Mouse (Mus musculus) adrenal gland, postnatal 25 days (tissue): ENCODE data around the gene Bicd2. TPM values are rescaled to one million over a fixed set of nuclear protein-coding genes. Genes with fewer than 3 reads are reported as not detected.
"Not testable (repeated sequence)": the region's sequence is repeated elsewhere in the genome, so short reads cannot be mapped to it uniquely, and the experiment has no call there.

Experiments used
- DNase-seq: peaks from one replicate; pipeline ENCODE4 v3.0.0; 2021; ENCODE audit warnings: mixed read lengths
- total RNA-seq: library from RNA; stranded (reverse); gene quantifications from 2 replicates; pipeline ENCODE4 v1.2.3, GENCODE M21; 2021

Gene Bicd2
- total RNA-seq, 1 experiment from 2014 or later = 43.7 TPM

- DNase-seq = no peak
Measured at GRCm38 (mm10) chr13:49360906-49361406, 19.6 kb downstream of the Bicd2 start.

- DNase-seq = no peak
Measured at GRCm38 (mm10) chr13:49362364-49362763, 21.0 kb downstream of the Bicd2 start.

GRCm38 (mm10) chr13:49362804-49363203, 21.4 kb downstream of the Bicd2 start:
- peak; percentile 50 for DNase-seq

GRCm38 (mm10) chr13:49364716-49365115, 23.3 kb downstream of the Bicd2 start:
- peak; percentile 55 for DNase-seq

GRCm38 (mm10) chr13:49367657-49368440, 26.5 kb downstream of the Bicd2 start:
- no peak for DNase-seq

GRCm38 (mm10) chr13:49369404-49369803, 28.0 kb downstream of the Bicd2 start:
- no peak for DNase-seq

- not testable (repeated sequence) for DNase-seq
Measured at GRCm38 (mm10) chr13:49370216-49370615, 28.8 kb downstream of the Bicd2 start.

- DNase-seq = not testable (repeated sequence)
Measured at GRCm38 (mm10) chr13:49370916-49371315, 29.5 kb downstream of the Bicd2 start.

- peak; percentile 55 for DNase-seq
Measured at GRCm38 (mm10) chr13:49371428-49371899, 30.1 kb downstream of the Bicd2 start.

- no peak for DNase-seq
Measured at GRCm38 (mm10) chr13:49372370-49373060, 31.1 kb downstream of the Bicd2 start.

- no peak for DNase-seq
Measured at GRCm38 (mm10) chr13:49374304-49374703, 32.9 kb downstream of the Bicd2 start.

- DNase-seq = no peak
Measured at GRCm38 (mm10) chr13:49374730-49375129, 33.3 kb downstream of the Bicd2 start.

- DNase-seq = no peak
Measured at GRCm38 (mm10) chr13:49377608-49378007, 36.2 kb downstream of the Bicd2 start.

- no peak for DNase-seq
Measured at GRCm38 (mm10) chr13:49379301-49379700, 37.9 kb downstream of the Bicd2 start.

- peak; percentile 89 for DNase-seq
Measured at GRCm38 (mm10) chr13:49381230-49381629, 39.8 kb downstream of the Bicd2 start.

- no peak for DNase-seq
Measured at GRCm38 (mm10) chr13:49382997-49383396, 41.6 kb downstream of the Bicd2 start.

GRCm38 (mm10) chr13:49384751-49385463, 43.5 kb downstream of the Bicd2 start:
- no peak for DNase-seq

GRCm38 (mm10) chr13:49391374-49391773, 50.0 kb downstream of the Bicd2 start:
- DNase-seq = no peak

- no peak for DNase-seq
Measured at GRCm38 (mm10) chr13:49393579-49393978, 52.2 kb downstream of the Bicd2 start.

- DNase-seq = no peak
Measured at GRCm38 (mm10) chr13:49394886-49395447, 53.6 kb downstream of the Bicd2 start.

GRCm38 (mm10) chr13:49396798-49397197, 55.4 kb downstream of the Bicd2 start:
- DNase-seq = no peak

- DNase-seq = no peak
Measured at GRCm38 (mm10) chr13:49398191-49398590, 56.8 kb downstream of the Bicd2 start.
